Mouse (Mus musculus) testis, postnatal 10 days (tissue): Measurements from ENCODE around the gene Ccdc7a.
A peak's percentile ranks its signal among the peaks of the same experiment; 100 is the strongest.

Experiments used
- DNase-seq: peaks from one replicate; pipeline ENCODE4 v3.0.0; 2021; ENCODE audit warnings: low spot score

Gene Ccdc7a

GRCm38 (mm10) chr8:128685507-128686428 lies 379.5 kb downstream of the Ccdc7a start, which contains the start of gene Itgb1:
TSS of gene Itgb1 (plus strand) at chr8:128685654.
- peak; percentile 98 for DNase-seq

DNA sequence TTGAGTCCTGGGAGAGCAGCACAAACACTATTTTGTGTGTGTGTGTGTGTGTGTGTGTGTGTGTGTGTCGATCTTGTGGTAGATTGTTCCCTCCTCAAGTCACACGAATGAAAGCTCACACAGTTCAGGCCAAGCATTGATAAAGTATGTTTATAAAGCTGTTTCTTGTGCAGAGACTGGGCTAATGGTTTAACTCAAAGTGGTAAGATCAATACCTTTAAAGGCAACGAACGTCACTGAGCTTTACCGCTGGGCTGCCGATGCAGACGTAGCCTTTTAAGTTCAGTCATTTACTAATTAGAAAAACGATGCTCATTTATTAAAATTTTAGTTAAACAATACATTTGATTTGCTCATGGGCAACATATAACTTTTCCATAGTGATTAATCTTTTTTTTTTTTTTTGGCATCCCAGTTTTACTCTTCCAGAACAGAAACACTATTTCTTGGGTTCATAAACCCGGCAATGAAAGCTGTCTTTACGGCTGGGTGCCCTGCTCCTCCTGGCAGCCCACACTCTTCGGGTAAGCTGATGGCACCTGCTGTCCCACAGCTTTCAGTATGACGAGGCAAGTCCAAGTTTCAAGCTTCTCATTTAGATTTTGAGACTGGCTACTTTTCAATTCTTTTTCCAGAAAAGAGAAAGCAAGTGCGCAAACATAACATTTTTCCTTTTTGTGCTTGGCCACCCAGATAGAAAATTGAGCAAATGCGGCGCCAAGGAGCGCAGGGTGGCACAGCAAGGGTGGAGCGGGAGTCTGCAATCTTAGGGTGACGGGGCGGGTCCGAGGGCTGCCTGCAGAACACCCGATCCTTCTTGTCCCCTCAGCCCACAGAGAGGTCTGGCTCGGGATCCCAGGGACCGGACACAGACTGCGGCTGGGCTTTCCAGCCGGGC lies 380.5 kb downstream of the Ccdc7a start:
- DNase-seq, result no peak
